15 mouse cellular contexts compared by ENCODE assay signal in the genomic region with DNA sequence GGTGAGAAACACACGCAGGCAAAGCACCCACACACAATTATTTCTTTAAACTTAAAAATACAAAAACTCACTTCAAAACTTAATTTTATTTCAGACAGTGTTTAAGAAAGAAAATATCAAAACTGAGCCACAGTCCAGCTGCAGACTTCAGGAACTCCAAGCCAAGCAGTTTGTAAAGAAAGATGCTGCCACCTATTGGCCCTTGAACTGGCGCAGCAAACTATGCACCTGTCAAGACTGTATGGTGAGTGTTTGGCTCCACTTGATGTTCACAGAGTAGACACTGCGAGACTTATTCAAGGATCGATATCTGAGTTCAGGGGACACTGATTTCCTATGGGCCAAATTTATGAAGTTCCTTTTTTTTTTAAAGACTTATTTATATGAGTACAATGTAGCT. TPM values are rescaled to one million over a fixed set of nuclear protein-coding genes. Genes with fewer than 3 reads are reported as not detected.
A peak's percentile ranks its signal among the peaks of the same experiment; 100 is the strongest.
DNase-seq lines count a peak whose midpoint lies in the region; ATAC-seq and TF ChIP-seq lines count a peak whose summit lies in the region.
"Had no signal": no experiment of that assay in that cellular context is flagged by ENCODE, and none has a peak within 500 bp of the region (broad histone marks: within the 10 kb centered on the region; RNA-seq: fewer than 3 reads in every experiment).

No protein-coding gene starts in this region.

- POLR2A ChIA-PET in Patski (lab: Charles Lee) = interaction anchor here (0.6 to 0.7 kb wide), 2 partner anchors 12 to 244 kb away, joined by 3 to 4 read pairs; no protein-coding TSS in a partner anchor

- no peak overlapping the region for H3K27ac ChIP-seq in kidney, embryonic 14.5 days (ENCODE audit: low read depth, low read length)
- H3K27ac ChIP-seq: heart, embryonic 10.5 days; hindbrain, embryonic 13.5 days; limb, embryonic 13.5 days; neural tube, embryonic 12.5 days had no signal

- no peaks in the 10 kb centered on the region for H3K4me1 ChIP-seq in kidney, embryonic 14.5 days (ENCODE audit: control insufficient read depth, insufficient read depth, low read length)
- H3K4me1 ChIP-seq: heart, embryonic 10.5 days; hindbrain, embryonic 13.5 days; limb, embryonic 13.5 days; neural tube, embryonic 12.5 days had no signal

- ATAC-seq in kidney, embryonic 14.5 days (ENCODE audit: low FRiP score, low TSS enrichment) = no peak
- no peak for ATAC-seq in Patski

- CTCF ChIA-PET in Patski (lab: Charles Lee) = interaction anchor here (1.1 to 2.3 kb wide), 5 partner anchors 10 to 30 kb away, joined by 3 to 7 read pairs (median 4); no protein-coding TSS in a partner anchor

- 96% methylated on average over 4 of the region's 4 CpGs for WGBS in kidney, embryonic 14.5 days

- peak; percentile 51 for TF ChIP-seq CTCF in Patski (IDR thresholded peaks at IDR 0.05)

- peak; percentile 23 for DNase-seq in kidney, postnatal 10 days
- DNase-seq in retina, embryonic 14.5 days (ENCODE audit: low spot score) = peak; percentile 9
- DNase-seq in retina, postnatal 1 day = no peak
- DNase-seq in Patski (ENCODE audit: low read depth, low spot score) = no peak
- peak; percentile 50 for DNase-seq in thymus, postnatal 4 days
- DNase-seq in layer of hippocampus, postnatal 10 days (ENCODE audit: low spot score in 2 of 2) = no peak
- DNase-seq: adrenal gland, postnatal 14 days; cerebellum, adult 11 months; right cerebral cortex, adult 18-20 months had no signal

- peaks cover 86% of the 10 kb centered on the region for H3K36me3 ChIP-seq in kidney, embryonic 14.5 days (ENCODE audit: control insufficient read depth, insufficient read depth, low read length)

- in situ Hi-C loops in Patski (cut with MboI; ENCODE audit: low pct_unique_long_range_greater_than_20kb) = loop anchor here (25.0 kb wide), 1 partner anchor 782 kb away; a partner anchor contains a TSS

- H3K4me3 ChIP-seq in kidney, embryonic 14.5 days (ENCODE audit: low read length) = no peak overlapping the region
- H3K4me3 ChIP-seq: heart, embryonic 10.5 days; hindbrain, embryonic 13.5 days; limb, embryonic 13.5 days; neural tube, embryonic 12.5 days had no signal

- H3K4me2 ChIP-seq in kidney, embryonic 14.5 days (replicated peaks; ENCODE audit: low read depth, low read length) = no peak overlapping the region
- H3K4me2 ChIP-seq: hindbrain, embryonic 13.5 days; limb, embryonic 13.5 days; neural tube, embryonic 12.5 days had no signal

- no peak overlapping the region for H3K9ac ChIP-seq in kidney, embryonic 14.5 days (ENCODE audit: low read depth, low read length)
- H3K9ac ChIP-seq: hindbrain, embryonic 13.5 days; limb, embryonic 13.5 days; neural tube, embryonic 12.5 days had no signal

- H3K9me3 ChIP-seq in kidney, embryonic 14.5 days (ENCODE audit: control insufficient read depth, low read length) = no peaks in the 10 kb centered on the region; the same call in 1 of the 2 replicates
- H3K9me3 ChIP-seq: heart, embryonic 10.5 days; hindbrain, embryonic 13.5 days; neural tube, embryonic 12.5 days had no signal

- no peaks in the 10 kb centered on the region for H3K27me3 ChIP-seq in kidney, embryonic 14.5 days (ENCODE audit: control insufficient read depth, insufficient read depth, low read length)
- H3K27me3 ChIP-seq in Patski = no peaks in the 10 kb centered on the region
- H3K27me3 ChIP-seq: hindbrain, embryonic 13.5 days; limb, embryonic 13.5 days; neural tube, embryonic 12.5 days had no signal

RNA-seq across cellular contexts. Expression of a gene that starts 10.5 kb away (rescaled TPM):
- polyA plus RNA-seq in kidney, embryonic 14.5 days (2014; fragmentation: Nextera tagmentation; extraction: Ambion mirVana) = 25.8 TPM in 2 replicates
- polyA plus RNA-seq in Patski (2021) = 9.5 TPM
- total RNA-seq in layer of hippocampus, postnatal 10 days (2021) = 10 to 100 TPM; 17.8 to 18.0 TPM

RNA-seq across cellular contexts. Expression of a gene that starts 11.2 kb away (rescaled TPM):
- polyA plus RNA-seq in kidney, embryonic 14.5 days (2014; fragmentation: Nextera tagmentation; extraction: Ambion mirVana) = 33.7 and 53.7 TPM in 2 replicates
- polyA plus RNA-seq in Patski (2021) = 33.0 TPM
- total RNA-seq in layer of hippocampus, postnatal 10 days (2021) = 10 to 100 TPM; 32.4 to 33.1 TPM

RNA-seq across cellular contexts. Expression of a gene that starts 11.4 kb away (rescaled TPM):
- polyA plus RNA-seq in kidney, embryonic 14.5 days (2014; fragmentation: Nextera tagmentation; extraction: Ambion mirVana) = 34.7 and 38.1 TPM in 2 replicates
- polyA plus RNA-seq in Patski (2021) = 14.6 TPM
- 10 to 100 TPM; 12.4 to 12.6 TPM for total RNA-seq in layer of hippocampus, postnatal 10 days (2021)

RNA-seq across cellular contexts. Expression of a gene that starts 11.4 kb away (rescaled TPM):
- not detected in 2 replicates for polyA plus RNA-seq in kidney, embryonic 14.5 days (2014; fragmentation: Nextera tagmentation; extraction: Ambion mirVana)
- polyA plus RNA-seq in Patski (2021) = not detected
- total RNA-seq in layer of hippocampus, postnatal 10 days (2021) = not detected
- total RNA-seq: adrenal gland, postnatal 14 days had no signal
- polyA plus RNA-seq: heart, embryonic 10.5 days; hindbrain, embryonic 13.5 days; limb, embryonic 13.5 days; neural tube, embryonic 12.5 days; stomach, embryonic 16.5 days had no signal

RNA-seq across cellular contexts. Expression of a gene that starts 25.4 kb away (rescaled TPM):
- 11.9 and 12.1 TPM in 2 replicates for polyA plus RNA-seq in kidney, embryonic 14.5 days (2014; fragmentation: Nextera tagmentation; extraction: Ambion mirVana)
- 6.5 TPM for polyA plus RNA-seq in Patski (2021)
- 1 to 10 TPM; 4.7 TPM for total RNA-seq in layer of hippocampus, postnatal 10 days (2021)

Comparison
In these comparisons a context has a peak if more than half of its experiments do, and no peak if none do; other contexts are left out.
1. DNase-seq: peak in kidney, postnatal 10 days (single experiment), retina, embryonic 14.5 days (single experiment) and thymus, postnatal 4 days (single experiment); none in retina, postnatal 1 day (single experiment), Patski (single experiment) and layer of hippocampus, postnatal 10 days (0 of 2).